Mouse (Mus musculus) embryonic facial prominence, embryonic 15.5 days (tissue): ENCODE data around the gene 4930415O20Rik. TPM values are rescaled to one million over a fixed set of nuclear protein-coding genes. Genes with fewer than 3 reads are reported as not detected.

ENCODE experiments used
- ATAC-seq: fragments of 200-750 bp; cut with Nextera tagmentation; 2 replicates; pipeline ENCODE4 v1.8.0; 2017; ENCODE audit warnings: low read depth, moderate TSS enrichment; ENCODE audit not compliant: insufficient number of reproducible peaks, low FRiP score, low TSS enrichment
- H3K27ac ChIP-seq: fragments of 300-500 bp; sonication (generic); replicated peaks from 2 replicates; pipeline ENCODE4 v1.5.1; 2015; ENCODE audit warnings: mild to moderate bottlenecking, inconsistent platforms
- H3K27me3 ChIP-seq: fragments of 300-500 bp; sonication (generic); 2 replicates; pipeline ENCODE4 v1.6.1; 2015; ENCODE audit warnings: inconsistent platforms
- H3K36me3 ChIP-seq: fragments of 300-500 bp; sonication (generic); 2 replicates; pipeline ENCODE4 v1.6.1; 2015; ENCODE audit warnings: mild to moderate bottlenecking, inconsistent platforms
- H3K4me1 ChIP-seq: fragments of 300-500 bp; sonication (generic); 2 replicates; pipeline ENCODE4 v1.6.1; 2015; ENCODE audit warnings: inconsistent platforms
- H3K4me2 ChIP-seq: fragments of 300-500 bp; sonication (generic); replicated peaks from 2 replicates; pipeline ENCODE4 v1.6.1; 2015; ENCODE audit warnings: mild to moderate bottlenecking, inconsistent platforms
- H3K4me3 ChIP-seq: fragments of 300-500 bp; sonication (generic); replicated peaks from 2 replicates; pipeline ENCODE4 v1.5.1; 2015; ENCODE audit warnings: mild to moderate bottlenecking, inconsistent platforms
- H3K9ac ChIP-seq: fragments of 300-500 bp; sonication (generic); 2 replicates; pipeline ENCODE4 v1.6.1; 2015; ENCODE audit warnings: inconsistent platforms
- H3K9me3 ChIP-seq: fragments of 300-500 bp; sonication (generic); replicated peaks from 2 replicates; pipeline ENCODE4 v1.6.1; 2016; ENCODE audit warnings: inconsistent platforms
- WGBS: fragments of 180-500 bp; shearing (Covaris S2); methylation state at CpG from one replicate; pipeline ENCODE4 v1.1.7; 2015; 5-methylcytosine and 5-hydroxymethylcytosine counted together
- polyA plus RNA-seq: library from polyadenylated mRNA; unstranded; fragments of >200 nt; fragmentation: Nextera tagmentation; extraction: Ambion mirVana; gene quantifications from 2 replicates; pipeline ENCODE4 v1.2.1, GENCODE M21; 2015

The 4930415O20Rik gene
- polyA plus RNA-seq, 1 experiment from 2014 or later, result 0.43 TPM

DNA sequence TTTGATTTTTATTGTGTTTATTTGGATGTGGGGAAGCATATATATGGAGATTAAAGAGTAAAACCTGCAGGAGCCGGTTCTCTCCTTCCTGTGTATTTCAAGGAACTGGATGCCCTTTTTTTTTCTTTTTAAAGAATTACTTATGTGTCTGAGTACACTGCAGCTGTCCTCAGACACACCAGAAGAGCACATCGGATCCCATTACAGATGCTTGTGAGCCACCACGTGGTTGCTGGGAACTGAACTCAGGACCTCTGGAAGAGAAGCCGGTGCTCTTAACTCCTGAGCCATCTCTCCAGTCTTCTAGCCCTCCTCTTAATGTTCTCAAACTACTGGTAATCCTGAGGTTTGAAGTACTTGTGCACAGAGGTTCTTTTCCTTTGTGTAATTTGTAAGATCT is 32.9 kb upstream of the 4930415O20Rik start:
- Histone ChIP-seq H3K9ac (no peak overlapping the region), H3K9me3 (no peaks in the 10 kb centered on the region), H3K27ac (no peak overlapping the region), H3K27me3 (no peaks in the 10 kb centered on the region), H3K4me2 (no peak overlapping the region), H3K36me3 (peaks cover 23% of the 10 kb centered on the region), H3K4me3 (no peak overlapping the region), H3K4me1 (peaks cover 6% of the 10 kb centered on the region)
- ATAC-seq, result no peak
- 60% methylated on average over 4 of the region's 4 CpGs for WGBS

DNA sequence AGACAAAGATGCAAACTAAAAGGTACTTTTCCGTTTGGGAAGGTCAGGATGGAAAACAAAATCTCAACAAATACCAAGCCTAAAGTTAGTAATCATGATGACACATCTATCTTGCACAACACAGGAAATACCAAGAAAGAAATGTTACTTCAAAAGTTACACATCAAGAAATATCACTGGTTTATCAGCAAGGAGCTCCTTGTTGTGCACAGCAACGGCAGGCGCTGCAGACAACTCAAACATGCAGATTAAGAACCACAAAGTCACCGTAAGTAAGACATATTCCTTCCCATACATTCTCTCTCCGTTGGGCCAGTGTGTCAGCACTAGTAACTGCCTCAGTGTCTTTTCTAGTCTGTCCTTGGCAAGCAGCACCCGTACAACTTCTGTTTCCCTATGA is 29.7 kb upstream of the 4930415O20Rik start:
- no peak for ATAC-seq
- Histone ChIP-seq H3K4me3 (no peak overlapping the region), H3K4me2 (no peak overlapping the region), H3K4me1 (0 out of 2 replicates have a peak, but pooled peaks cover 5% of the 10 kb centered on the region), H3K27me3 (no peaks in the 10 kb centered on the region), H3K27ac (no peak overlapping the region), H3K9me3 (no peaks in the 10 kb centered on the region), H3K9ac (no peak overlapping the region), H3K36me3 (peaks cover 53% of the 10 kb centered on the region)
- WGBS, result 83% methylated on average over 6 of the region's 6 CpGs

DNA sequence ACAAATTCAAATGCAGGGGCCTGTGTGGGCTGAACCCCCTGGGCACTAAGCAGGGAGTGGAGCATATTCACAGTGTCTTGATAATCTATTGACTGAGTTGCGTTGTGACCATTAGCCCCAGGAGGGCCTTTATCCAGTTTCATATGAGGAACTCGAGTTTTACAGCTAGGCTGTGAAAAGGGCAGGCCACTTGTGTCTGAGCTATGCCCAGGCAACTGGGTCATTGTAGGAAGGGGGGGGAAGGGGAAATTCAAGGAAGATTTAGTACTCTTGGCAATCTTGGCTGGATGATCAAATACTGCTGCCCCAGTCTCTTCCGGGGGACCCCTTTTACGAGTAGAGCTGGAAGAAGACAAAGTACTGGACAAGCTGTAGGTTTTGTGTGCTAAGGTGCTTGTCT is 27.5 kb upstream of the 4930415O20Rik start:
- Histone ChIP-seq H3K27me3 (no peaks in the 10 kb centered on the region), H3K4me2 (no peak overlapping the region), H3K9me3 (no peaks in the 10 kb centered on the region), H3K36me3 (peaks cover 73% of the 10 kb centered on the region), H3K9ac (no peak overlapping the region), H3K4me3 (no peak overlapping the region), H3K27ac (no peak overlapping the region), H3K4me1 (no peaks in the 10 kb centered on the region)
- WGBS, result 84% methylated on average over 4 of the region's 4 CpGs
- ATAC-seq, result no peak

DNA sequence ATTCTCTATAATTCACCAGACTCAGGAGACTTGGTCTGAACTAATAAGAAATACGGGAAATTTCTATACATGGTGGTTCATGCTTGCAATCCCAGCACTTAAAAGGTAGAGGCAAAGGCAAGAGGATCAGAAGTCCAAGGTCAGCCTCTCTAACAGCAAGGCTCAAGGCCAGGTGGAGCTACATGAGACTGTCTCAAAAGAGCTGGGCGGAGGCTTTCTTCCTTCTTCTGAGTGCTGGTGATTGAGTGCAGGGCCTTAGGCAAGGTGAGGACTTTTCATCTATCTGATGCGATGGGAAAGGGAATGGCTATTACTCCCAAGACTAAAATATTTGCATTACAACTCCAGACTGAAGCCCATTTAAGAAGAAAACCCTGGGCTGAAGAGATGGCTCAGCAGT is 25.7 kb upstream of the 4930415O20Rik start:
- no peak overlapping the region for H3K27ac ChIP-seq
- no peaks in the 10 kb centered on the region for H3K9me3 ChIP-seq
- ATAC-seq, result no peak
- no peaks in the 10 kb centered on the region for H3K27me3 ChIP-seq
- no peak overlapping the region for H3K4me3 ChIP-seq
- no peak overlapping the region for H3K4me2 ChIP-seq
- H3K9ac ChIP-seq, result no peak overlapping the region
- H3K4me1 ChIP-seq, result no peaks in the 10 kb centered on the region
- WGBS, result 88% methylated on average over 3 of the region's 3 CpGs
- peaks cover 83% of the 10 kb centered on the region for H3K36me3 ChIP-seq

DNA sequence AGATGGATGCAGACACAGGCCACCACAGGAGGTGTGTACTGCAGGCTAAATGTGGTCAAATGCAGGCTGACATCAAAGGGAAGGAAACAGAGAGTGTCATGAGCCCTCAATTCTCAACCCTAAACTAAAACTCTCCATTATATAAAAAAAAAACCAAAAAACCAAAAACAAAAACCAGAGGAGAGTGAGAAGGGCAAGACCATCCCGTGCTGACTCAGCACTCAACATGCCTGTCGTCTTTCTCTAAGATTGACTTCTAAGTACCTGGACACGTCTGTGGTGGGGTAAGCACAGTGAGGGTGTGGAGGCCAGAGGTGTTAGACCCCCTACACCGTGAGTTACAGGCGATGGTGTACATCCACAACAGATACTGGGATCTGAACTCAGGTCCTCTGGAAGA is 24.0 kb upstream of the 4930415O20Rik start:
- ATAC-seq, result no peak
- Histone ChIP-seq H3K9ac (no peak overlapping the region), H3K27ac (no peak overlapping the region), H3K4me1 (no peaks in the 10 kb centered on the region), H3K36me3 (peaks cover 86% of the 10 kb centered on the region), H3K4me2 (no peak overlapping the region), H3K27me3 (no peaks in the 10 kb centered on the region), H3K9me3 (no peaks in the 10 kb centered on the region), H3K4me3 (no peak overlapping the region)
- WGBS, result 93% methylated on average over 5 of the region's 5 CpGs

DNA sequence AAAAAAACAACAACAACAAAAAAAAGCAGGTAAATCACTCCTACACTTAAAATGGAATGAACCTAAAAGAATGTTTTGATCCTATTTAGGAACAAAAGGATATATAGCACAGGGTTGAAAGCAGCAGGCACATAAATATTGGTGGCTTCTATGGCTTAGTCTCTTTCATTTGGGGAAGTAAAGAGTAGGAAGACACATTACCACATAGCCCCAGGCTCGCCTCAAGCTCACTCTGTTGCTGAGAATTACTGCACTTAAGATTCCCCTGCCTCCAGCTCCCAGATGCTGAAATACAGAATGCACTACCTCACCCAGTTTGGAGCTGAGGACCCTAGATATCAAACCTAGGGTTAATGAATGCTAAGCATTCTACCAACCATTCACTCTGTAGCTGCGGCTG is 18.0 kb upstream of the 4930415O20Rik start:
- Histone ChIP-seq H3K9ac (no peak overlapping the region), H3K36me3 (peaks cover 67% of the 10 kb centered on the region), H3K4me2 (no peak overlapping the region), H3K27me3 (no peaks in the 10 kb centered on the region), H3K9me3 (no peaks in the 10 kb centered on the region), H3K4me3 (no peak overlapping the region), H3K27ac (no peak overlapping the region), H3K4me1 (no peaks in the 10 kb centered on the region)
- ATAC-seq, result no peak
- WGBS, result 89% methylated on average over 2 of the region's 2 CpGs

DNA sequence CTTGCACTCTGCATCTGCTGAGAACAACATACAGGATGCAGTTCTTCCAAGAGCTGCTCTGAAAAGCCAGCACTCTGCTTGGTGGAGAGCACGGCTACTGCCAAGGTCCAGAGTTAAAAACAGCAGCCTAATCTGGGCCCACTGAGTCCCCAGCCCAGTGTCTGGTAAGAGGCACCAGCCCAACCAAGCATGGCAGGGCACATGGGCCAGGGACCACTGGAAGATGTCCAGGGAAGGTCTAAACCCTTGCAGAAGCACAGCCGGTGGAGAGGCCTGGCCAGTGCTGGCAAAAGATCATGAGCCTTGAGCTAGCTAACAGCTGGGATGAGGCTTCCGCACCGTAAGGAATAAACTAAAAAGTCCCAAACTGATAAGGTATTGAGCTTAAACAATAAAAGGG is 14.9 kb upstream of the 4930415O20Rik start:
- Histone ChIP-seq H3K9ac (no peak overlapping the region), H3K4me3 (no peak overlapping the region), H3K9me3 (no peaks in the 10 kb centered on the region), H3K4me2 (no peak overlapping the region), H3K4me1 (no peaks in the 10 kb centered on the region), H3K27ac (no peak overlapping the region), H3K27me3 (no peaks in the 10 kb centered on the region), H3K36me3 (peaks cover 57% of the 10 kb centered on the region)
- no peak for ATAC-seq
- 93% methylated on average over 4 of the region's 4 CpGs for WGBS

DNA sequence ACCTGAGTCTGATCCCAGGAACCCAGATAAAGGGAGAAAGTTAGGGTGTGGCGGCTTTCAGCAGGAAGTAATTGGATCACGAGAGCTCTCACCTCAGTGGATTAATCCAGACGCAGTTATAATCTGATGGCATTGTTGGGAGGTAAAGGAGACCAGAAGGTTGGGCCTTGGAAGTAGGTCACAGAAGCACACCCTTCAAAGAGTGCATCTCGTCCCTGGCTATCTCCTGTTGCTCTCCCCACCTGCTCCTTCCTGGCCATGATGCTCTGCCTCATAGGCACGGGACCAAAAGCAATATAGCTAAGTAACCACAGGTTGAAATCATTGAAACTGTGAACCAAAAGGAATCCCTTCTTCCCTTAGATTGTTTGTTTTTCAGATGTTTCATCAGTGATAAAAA is 13.6 kb upstream of the 4930415O20Rik start:
- WGBS, result 90% methylated on average over 5 of the region's 5 CpGs
- Histone ChIP-seq H3K9ac (no peak overlapping the region), H3K27ac (no peak overlapping the region), H3K36me3 (peaks cover 51% of the 10 kb centered on the region), H3K4me2 (no peak overlapping the region), H3K27me3 (no peaks in the 10 kb centered on the region), H3K4me1 (no peaks in the 10 kb centered on the region), H3K4me3 (no peak overlapping the region), H3K9me3 (no peaks in the 10 kb centered on the region)
- ATAC-seq, result no peak

DNA sequence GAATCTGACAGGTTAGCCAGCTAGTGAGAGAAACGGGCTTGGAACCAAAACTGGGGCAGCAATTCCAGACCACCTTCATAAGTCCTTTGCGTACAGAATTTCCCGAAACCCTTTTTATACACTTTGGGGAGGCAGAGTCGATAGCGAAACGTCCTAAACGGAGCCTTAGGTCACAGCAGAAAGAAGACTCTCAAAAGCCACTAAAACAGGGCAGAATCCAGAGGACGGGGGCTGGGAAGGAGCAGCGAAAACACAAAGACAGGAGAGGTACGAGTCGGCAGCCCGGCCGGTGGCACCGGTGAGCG is 3.9 kb upstream of the 4930415O20Rik start:
- Histone ChIP-seq H3K4me3 (peak overlapping the region; percentile 74), H3K4me2 (peak overlapping the region; percentile 80), H3K27me3 (no peaks in the 10 kb centered on the region), H3K9me3 (no peaks in the 10 kb centered on the region), H3K36me3 (peaks cover 11% of the 10 kb centered on the region; the same call in 1 of the 2 replicates), H3K27ac (peak overlapping the region; percentile 95), H3K4me1 (peaks cover 23% of the 10 kb centered on the region), H3K9ac (peak overlapping the region; percentile 80)
- WGBS, result 0% methylated on average over 15 of the region's 15 CpGs
- ATAC-seq, result no peak

DNA sequence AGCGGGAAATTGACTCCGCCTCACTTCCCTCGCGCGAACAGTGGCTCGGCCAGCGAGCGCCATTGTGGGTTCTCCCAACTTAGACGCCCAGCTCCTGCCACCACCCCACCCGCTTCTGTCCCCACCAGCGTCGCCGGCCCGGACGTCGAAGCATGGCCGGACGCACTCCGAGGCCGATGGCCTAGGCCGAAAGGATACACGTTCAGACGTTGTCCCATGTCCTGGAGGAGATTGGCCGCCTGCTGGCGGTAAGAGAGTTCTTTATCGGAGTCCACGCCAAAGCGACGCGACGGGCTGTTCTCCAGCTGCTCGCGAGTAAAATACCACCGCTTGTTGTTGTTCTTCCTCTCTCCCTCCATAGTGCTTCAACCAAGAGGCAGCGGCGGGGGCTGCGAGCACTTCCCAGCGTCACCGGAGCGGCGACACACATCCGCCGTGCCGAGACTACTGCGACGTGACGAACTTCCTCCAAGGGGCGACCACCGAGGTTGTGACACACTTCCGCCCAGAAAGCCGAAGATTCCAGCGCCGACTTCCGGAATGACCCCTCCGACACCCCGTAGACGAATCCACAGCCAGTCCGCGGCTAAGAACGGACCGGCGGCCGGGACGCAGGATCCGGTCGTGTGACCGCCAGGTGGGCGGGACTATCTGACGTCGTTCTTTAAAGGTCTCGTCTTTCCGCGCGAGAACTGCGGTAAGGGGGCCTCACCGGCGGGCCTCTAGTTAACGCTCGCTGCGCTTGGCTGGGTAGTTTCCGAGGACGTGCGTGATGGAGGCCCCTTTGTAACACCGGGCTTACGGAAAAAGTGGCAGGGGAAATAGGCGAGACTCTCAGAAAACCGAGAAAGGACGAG is 3.3 kb upstream of the 4930415O20Rik start:
- WGBS, result under 1% methylated on average over 88 of the region's 88 CpGs
- peak; percentile 97 for ATAC-seq
- H3K9ac ChIP-seq, result peak overlapping the region; percentile 92

DNA sequence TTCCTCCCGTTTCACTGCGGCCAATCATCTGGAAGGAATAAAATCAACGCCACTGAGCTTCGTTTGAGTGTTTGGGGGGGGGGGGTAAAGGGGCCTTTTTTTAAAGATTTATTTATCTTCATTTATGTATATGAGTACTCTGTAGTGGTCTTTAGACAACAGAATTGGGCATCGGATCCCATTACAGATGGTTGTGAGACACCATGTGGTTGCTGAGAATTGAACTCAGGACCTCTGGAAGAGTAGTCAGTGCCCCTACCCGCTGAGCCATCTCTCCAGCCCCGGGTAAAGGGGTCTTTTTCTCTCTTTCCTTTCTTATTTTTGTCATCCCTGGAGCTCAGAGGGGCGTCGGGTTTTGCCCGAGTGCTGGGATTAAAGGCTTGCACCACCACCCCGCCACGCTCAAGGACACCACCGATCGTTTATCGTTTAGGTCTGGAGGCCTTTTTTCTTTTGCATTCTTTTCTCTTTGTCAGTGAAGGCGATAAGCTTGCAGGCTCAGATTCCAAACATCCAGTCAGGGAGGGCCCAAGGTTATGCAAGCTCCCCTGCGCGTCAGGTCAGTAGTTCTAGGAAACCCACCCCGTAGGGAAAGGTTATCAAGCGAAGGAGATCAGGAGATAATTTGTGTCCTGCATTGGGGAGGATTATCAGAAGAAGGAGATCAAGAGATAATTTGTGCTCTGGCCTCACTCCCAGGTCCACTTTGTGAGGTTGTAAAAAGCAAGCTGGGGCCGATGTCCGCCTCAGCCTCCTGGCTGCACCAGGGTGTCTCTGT is 2.4 kb upstream of the 4930415O20Rik start:
- ATAC-seq, result no peak
- Histone ChIP-seq H3K9me3 (no peaks in the 10 kb centered on the region), H3K4me3 (peak overlapping the region; percentile 74), H3K27me3 (no peaks in the 10 kb centered on the region), H3K4me1 (peaks cover 23% of the 10 kb centered on the region), H3K4me2 (peak overlapping the region; percentile 57), H3K9ac (peak overlapping the region; percentile 92), H3K36me3 (peaks cover 3% of the 10 kb centered on the region; the same call in 1 of the 2 replicates), H3K27ac (peak overlapping the region; percentile 97)
- WGBS, result 7% methylated on average over 22 of the region's 22 CpGs

More for the DNA sequence above, 3.3 kb upstream of the 4930415O20Rik start:
- peak overlapping the region; percentile 80 for H3K4me2 ChIP-seq
- no peaks in the 10 kb centered on the region for H3K9me3 ChIP-seq
- peaks cover 11% of the 10 kb centered on the region; the same call in 1 of the 2 replicates for H3K36me3 ChIP-seq
- no peaks in the 10 kb centered on the region for H3K27me3 ChIP-seq
- peaks cover 23% of the 10 kb centered on the region for H3K4me1 ChIP-seq
- peak overlapping the region; percentile 97 for H3K27ac ChIP-seq
- peak overlapping the region; percentile 74 for H3K4me3 ChIP-seq
